Mouse (Mus musculus): ENCODE results near the gene Clstn2.

The Clstn2 gene

GRCm38 (mm10) chr9:97950378-97951006 lies 82.5 kb downstream of the Clstn2 start:
- no peak for DNase-seq (ENCODE audit: low spot score in 2 of 2)

GRCm38 (mm10) chr9:97919326-97919725 lies 113.7 kb downstream of the Clstn2 start:
- no peak for DNase-seq (ENCODE audit: low spot score in 2 of 2)

GRCm38 (mm10) chr9:97891415-97891814 lies 141.6 kb downstream of the Clstn2 start:
- no peak for DNase-seq (ENCODE audit: low spot score in 2 of 2)

- DNase-seq (ENCODE audit: low spot score in 2 of 2): no peak
Observed at GRCm38 (mm10) chr9:97883336-97883735, 149.6 kb downstream of the Clstn2 start.

GRCm38 (mm10) chr9:97867013-97867700 lies 165.8 kb downstream of the Clstn2 start:
- no peak for DNase-seq (ENCODE audit: low spot score in 2 of 2)

GRCm38 (mm10) chr9:97852859-97853258 lies 180.1 kb downstream of the Clstn2 start:
- DNase-seq (ENCODE audit: low spot score in 2 of 2): no peak

GRCm38 (mm10) chr9:97847873-97848838 lies 184.8 kb downstream of the Clstn2 start:
- DNase-seq (ENCODE audit: low spot score in 2 of 2): no peak

- DNase-seq (ENCODE audit: low spot score in 2 of 2): no peak
Observed at GRCm38 (mm10) chr9:97842054-97842453, 190.9 kb downstream of the Clstn2 start.

GRCm38 (mm10) chr9:97831216-97831615 lies 201.8 kb downstream of the Clstn2 start:
- DNase-seq (ENCODE audit: low spot score in 2 of 2): no peak

GRCm38 (mm10) chr9:97829919-97830318 lies 203.1 kb downstream of the Clstn2 start:
- no peak for DNase-seq (ENCODE audit: low spot score in 2 of 2)

GRCm38 (mm10) chr9:97827689-97828088 lies 205.3 kb downstream of the Clstn2 start:
- no peak for DNase-seq (ENCODE audit: low spot score in 2 of 2)

- DNase-seq (ENCODE audit: low spot score in 2 of 2): no peak
Observed at GRCm38 (mm10) chr9:97826077-97826947, 206.7 kb downstream of the Clstn2 start.

- no peak for DNase-seq (ENCODE audit: low spot score in 2 of 2)
Observed at GRCm38 (mm10) chr9:97817116-97817515, 215.9 kb downstream of the Clstn2 start.

- DNase-seq (ENCODE audit: low spot score in 2 of 2): no peak
Observed at GRCm38 (mm10) chr9:97816143-97816805, 216.7 kb downstream of the Clstn2 start.

- no peak for DNase-seq (ENCODE audit: low spot score in 2 of 2)
Observed at GRCm38 (mm10) chr9:97813157-97813556, 219.8 kb downstream of the Clstn2 start.

GRCm38 (mm10) chr9:97807031-97807430 lies 225.9 kb downstream of the Clstn2 start:
- no peak for DNase-seq (ENCODE audit: low spot score in 2 of 2)

GRCm38 (mm10) chr9:97793661-97794060 lies 239.3 kb downstream of the Clstn2 start:
- no peak for DNase-seq (ENCODE audit: low spot score in 2 of 2)

GRCm38 (mm10) chr9:97788151-97788670 lies 244.8 kb downstream of the Clstn2 start:
- DNase-seq (ENCODE audit: low spot score in 2 of 2): no peak

GRCm38 (mm10) chr9:97780032-97780616 lies 252.9 kb downstream of the Clstn2 start:
- no peak for DNase-seq (ENCODE audit: low spot score in 2 of 2)

- no peak for DNase-seq (ENCODE audit: low spot score in 2 of 2)
Observed at GRCm38 (mm10) chr9:97775770-97776169, 257.2 kb downstream of the Clstn2 start.

All from frontal cortex, postnatal 14 days (tissue).